Mouse (Mus musculus) MEL (cell line): ENCODE measurements around the gene Fn1.

Experiments
- EP300 ChIP-seq, 2 experiments: IDR thresholded peaks; 2 replicates each; pipeline ENCODE4 v1.6.1; 2011; ENCODE audit warnings: improper control_type of control experiment in 2 of 2, low read length in 2 of 2, low read depth in 1 of 2, mild to moderate bottlenecking in 1 of 2
- MAFK ChIP-seq: IDR thresholded peaks from 2 replicates; pipeline ENCODE4 v1.6.1; 2011; ENCODE audit warnings: low read depth, mild to moderate bottlenecking, low read length, improper control_type of control experiment, borderline replicate concordance
- MYC ChIP-seq: IDR thresholded peaks from 2 replicates; pipeline ENCODE4 v1.6.1; 2011; ENCODE audit warnings: low read depth, mild to moderate bottlenecking, low read length, improper control_type of control experiment, moderate library complexity
- NRF1 ChIP-seq: IDR thresholded peaks from 2 replicates; pipeline ENCODE4 v1.6.1; 2014; ENCODE audit warnings: low read depth, mild to moderate bottlenecking, inconsistent platforms, low read length, improper control_type of control experiment, moderate library complexity; ENCODE audit not compliant: poor library complexity, insufficient read depth, severe bottlenecking
- ZMIZ1 ChIP-seq: IDR thresholded peaks from 2 replicates; pipeline ENCODE4 v1.6.1; 2012; ENCODE audit warnings: low read depth, mild to moderate bottlenecking, inconsistent platforms, low read length, improper control_type of control experiment, moderate library complexity

- TF ChIP-seq MYC (no peak), NRF1 (no peak), MAFK (no peak), EP300 (IDR thresholded peaks at IDR 0.05; ENCODE audit: low read depth in 1 of 2, low read length in 2 of 2) (no peak), ZMIZ1 (no peak)
These were observed 2.3 kb downstream of the Fn1 start for GRCm38 (mm10) chr1:71650741-71651140.
